Mouse (Mus musculus): ENCODE measurements around the gene Tnnt1. TPM values are rescaled to one million over a fixed set of nuclear protein-coding genes. Genes with fewer than 3 reads are reported as not detected.

Gene Tnnt1
- polyA plus RNA-seq (2014; fragmentation: Nextera tagmentation; extraction: Ambion mirVana) = 59.4 and 64.7 TPM in 2 replicates

GRCm38 (mm10) chr7:4516332-4517050, at the start of gene Tnnt1:
Gene Tnnt1, minus strand, starts transcription at chr7:4516382.
- Histone ChIP-seq H3K4me3 (ENCODE audit: low read depth, low read length) (no peak within 1 kb of the TSS), H3K4me1 (ENCODE audit: control insufficient read depth, insufficient read depth, low read length) (peaks cover 2% of the 10 kb centered on the region; the same call in 1 of the 2 replicates), H3K36me3 (ENCODE audit: control insufficient read depth, insufficient read depth, low read length) (no peaks in the 10 kb centered on the region), H3K27ac (replicated peaks; ENCODE audit: low read depth, low read length) (no peak within 1 kb of the TSS), H3K27me3 (ENCODE audit: control insufficient read depth, insufficient read depth, low read length) (no peaks in the 10 kb centered on the region), H3K4me2 (ENCODE audit: low read depth, severe bottlenecking) (peak within 1 kb of the TSS; percentile 4; the same call in 1 of the 2 replicates), H3K9ac (ENCODE audit: low read length) (no peak within 1 kb of the TSS), H3K9me3 (ENCODE audit: control insufficient read depth, low read length) (no peaks in the 10 kb centered on the region)
- WGBS = 18% methylated on average over 4 of the region's 4 CpGs
- no peak for DNase-seq (ENCODE audit: low spot score)
- peak; percentile 51; the same call in 1 of the 2 replicates for ATAC-seq (ENCODE audit: insufficient number of reproducible peaks, low FRiP score, low TSS enrichment, low read depth)

GRCm38 (mm10) chr7:4562660-4563059, 46.5 kb upstream of the Tnnt1 start:
- Histone ChIP-seq H3K27me3 (ENCODE audit: control insufficient read depth, insufficient read depth, low read length) (no peaks in the 10 kb centered on the region), H3K4me2 (ENCODE audit: low read depth, severe bottlenecking) (no peak overlapping the region), H3K27ac (replicated peaks; ENCODE audit: low read depth, low read length) (no peak overlapping the region), H3K36me3 (ENCODE audit: control insufficient read depth, insufficient read depth, low read length) (no peaks in the 10 kb centered on the region), H3K9me3 (ENCODE audit: control insufficient read depth, low read length) (no peaks in the 10 kb centered on the region; the same call in 1 of the 2 replicates), H3K9ac (ENCODE audit: low read length) (no peak overlapping the region), H3K4me3 (ENCODE audit: low read depth, low read length) (no peak overlapping the region), H3K4me1 (ENCODE audit: control insufficient read depth, insufficient read depth, low read length) (no peaks in the 10 kb centered on the region)
- ATAC-seq (ENCODE audit: insufficient number of reproducible peaks, low FRiP score, low TSS enrichment, low read depth) = no peak
- no peak for DNase-seq (ENCODE audit: low spot score)
- 91% methylated on average over 3 of the region's 3 CpGs for WGBS

GRCm38 (mm10) chr7:4557167-4557560, 41.0 kb upstream of the Tnnt1 start:
- 0 out of 2 replicates have a peak, but pooled peaks cover 2% of the 10 kb centered on the region for H3K9me3 ChIP-seq (ENCODE audit: control insufficient read depth, low read length)
- no peak overlapping the region for H3K4me2 ChIP-seq (ENCODE audit: low read depth, severe bottlenecking)
- no peak overlapping the region for H3K4me3 ChIP-seq (ENCODE audit: low read depth, low read length)
- no peak for ATAC-seq (ENCODE audit: insufficient number of reproducible peaks, low FRiP score, low TSS enrichment, low read depth)
- WGBS = 77% methylated on average over 6 of the region's 6 CpGs
- H3K4me1 ChIP-seq (ENCODE audit: control insufficient read depth, insufficient read depth, low read length) = no peaks in the 10 kb centered on the region
- no peak overlapping the region for H3K9ac ChIP-seq (ENCODE audit: low read length)
- H3K27me3 ChIP-seq (ENCODE audit: control insufficient read depth, insufficient read depth, low read length) = no peaks in the 10 kb centered on the region
- H3K27ac ChIP-seq (replicated peaks; ENCODE audit: low read depth, low read length) = no peak overlapping the region
- H3K36me3 ChIP-seq (ENCODE audit: control insufficient read depth, insufficient read depth, low read length) = no peaks in the 10 kb centered on the region
- no peak for DNase-seq (ENCODE audit: low spot score)

GRCm38 (mm10) chr7:4556256-4557166, 40.3 kb upstream of the Tnnt1 start:
- Histone ChIP-seq H3K27ac (replicated peaks; ENCODE audit: low read depth, low read length) (no peak overlapping the region), H3K27me3 (ENCODE audit: control insufficient read depth, insufficient read depth, low read length) (no peaks in the 10 kb centered on the region), H3K36me3 (ENCODE audit: control insufficient read depth, insufficient read depth, low read length) (no peaks in the 10 kb centered on the region), H3K4me3 (ENCODE audit: low read depth, low read length) (no peak overlapping the region), H3K9ac (ENCODE audit: low read length) (no peak overlapping the region), H3K9me3 (ENCODE audit: control insufficient read depth, low read length) (0 out of 2 replicates have a peak, but pooled peaks cover 2% of the 10 kb centered on the region), H3K4me1 (ENCODE audit: control insufficient read depth, insufficient read depth, low read length) (no peaks in the 10 kb centered on the region), H3K4me2 (ENCODE audit: low read depth, severe bottlenecking) (no peak overlapping the region)
- DNase-seq (ENCODE audit: low spot score) = peak; percentile 92
- 24% methylated on average over 15 of the region's 15 CpGs for WGBS
- peak; percentile 84 for ATAC-seq (ENCODE audit: insufficient number of reproducible peaks, low FRiP score, low TSS enrichment, low read depth)

GRCm38 (mm10) chr7:4547221-4547641, 31.0 kb upstream of the Tnnt1 start, which contains the start of gene Syt5:
Gene Syt5, minus strand, starts transcription at chr7:4547541.
- 0 out of 2 replicates have a peak, but pooled peaks cover 6% of the 10 kb centered on the region for H3K4me1 ChIP-seq (ENCODE audit: control insufficient read depth, insufficient read depth, low read length)
- no peaks in the 10 kb centered on the region for H3K27me3 ChIP-seq (ENCODE audit: control insufficient read depth, insufficient read depth, low read length)
- H3K4me3 ChIP-seq (ENCODE audit: low read depth, low read length) = peak within 1 kb of the TSS; percentile 30
- H3K36me3 ChIP-seq (ENCODE audit: control insufficient read depth, insufficient read depth, low read length) = no peaks in the 10 kb centered on the region
- DNase-seq (ENCODE audit: low spot score) (peak; percentile 46), ATAC-seq (ENCODE audit: insufficient number of reproducible peaks, low FRiP score, low TSS enrichment, low read depth) (peak; percentile 49)
- 4% methylated on average over 33 of the region's 33 CpGs for WGBS
- H3K9me3 ChIP-seq (ENCODE audit: control insufficient read depth, low read length) = no peaks in the 10 kb centered on the region
- H3K9ac ChIP-seq (ENCODE audit: low read length) = 0 out of 2 replicates have a peak within 1 kb of the TSS, but pooled peaks have one; percentile 18
- H3K27ac ChIP-seq (replicated peaks; ENCODE audit: low read depth, low read length) = no peak within 1 kb of the TSS
- H3K4me2 ChIP-seq (ENCODE audit: low read depth, severe bottlenecking) = peak within 1 kb of the TSS; percentile 56

GRCm38 (mm10) chr7:4546591-4547131, 30.5 kb upstream of the Tnnt1 start:
- peak; percentile 67 for ATAC-seq (ENCODE audit: insufficient number of reproducible peaks, low FRiP score, low TSS enrichment, low read depth)
- H3K4me3 ChIP-seq (ENCODE audit: low read depth, low read length) = peak overlapping the region; percentile 30
- no peak overlapping the region for H3K9ac ChIP-seq (ENCODE audit: low read length)
- H3K4me2 ChIP-seq (ENCODE audit: low read depth, severe bottlenecking) = peak overlapping the region; percentile 56
- DNase-seq (ENCODE audit: low spot score) = peak; percentile 80
- no peaks in the 10 kb centered on the region for H3K36me3 ChIP-seq (ENCODE audit: control insufficient read depth, insufficient read depth, low read length)
- 0 out of 2 replicates have a peak, but pooled peaks cover 6% of the 10 kb centered on the region for H3K4me1 ChIP-seq (ENCODE audit: control insufficient read depth, insufficient read depth, low read length)
- no peaks in the 10 kb centered on the region for H3K9me3 ChIP-seq (ENCODE audit: control insufficient read depth, low read length)
- no peak overlapping the region for H3K27ac ChIP-seq (replicated peaks; ENCODE audit: low read depth, low read length)
- 2% methylated on average over 23 of the region's 26 CpGs for WGBS
- H3K27me3 ChIP-seq (ENCODE audit: control insufficient read depth, insufficient read depth, low read length) = no peaks in the 10 kb centered on the region

GRCm38 (mm10) chr7:4546050-4546449, 29.9 kb upstream of the Tnnt1 start:
- Histone ChIP-seq H3K9me3 (ENCODE audit: control insufficient read depth, low read length) (no peaks in the 10 kb centered on the region), H3K4me3 (ENCODE audit: low read depth, low read length) (no peak overlapping the region; the same call in 1 of the 2 replicates), H3K27me3 (ENCODE audit: control insufficient read depth, insufficient read depth, low read length) (no peaks in the 10 kb centered on the region), H3K27ac (replicated peaks; ENCODE audit: low read depth, low read length) (no peak overlapping the region), H3K36me3 (ENCODE audit: control insufficient read depth, insufficient read depth, low read length) (no peaks in the 10 kb centered on the region), H3K4me1 (ENCODE audit: control insufficient read depth, insufficient read depth, low read length) (0 out of 2 replicates have a peak, but pooled peaks cover 6% of the 10 kb centered on the region), H3K4me2 (ENCODE audit: low read depth, severe bottlenecking) (peak overlapping the region; percentile 56), H3K9ac (ENCODE audit: low read length) (no peak overlapping the region)
- DNase-seq (ENCODE audit: low spot score) (no peak), ATAC-seq (ENCODE audit: insufficient number of reproducible peaks, low FRiP score, low TSS enrichment, low read depth) (0 out of 2 replicates have a peak, but pooled peaks have one; percentile 19)
- 73% methylated on average over 15 of the region's 15 CpGs for WGBS

- Histone ChIP-seq H3K9me3 (ENCODE audit: control insufficient read depth, low read length) (no peaks in the 10 kb centered on the region), H3K9ac (ENCODE audit: low read length) (no peak overlapping the region), H3K4me1 (ENCODE audit: control insufficient read depth, insufficient read depth, low read length) (0 out of 2 replicates have a peak, but pooled peaks cover 6% of the 10 kb centered on the region), H3K27me3 (ENCODE audit: control insufficient read depth, insufficient read depth, low read length) (no peaks in the 10 kb centered on the region), H3K4me3 (ENCODE audit: low read depth, low read length) (no peak overlapping the region), H3K4me2 (ENCODE audit: low read depth, severe bottlenecking) (no peak overlapping the region), H3K36me3 (ENCODE audit: control insufficient read depth, insufficient read depth, low read length) (no peaks in the 10 kb centered on the region), H3K27ac (replicated peaks; ENCODE audit: low read depth, low read length) (no peak overlapping the region)
- DNase-seq (ENCODE audit: low spot score) (no peak), ATAC-seq (ENCODE audit: insufficient number of reproducible peaks, low FRiP score, low TSS enrichment, low read depth) (no peak)
- 32% methylated on average over 17 of the region's 17 CpGs for WGBS
These were observed 25.8 kb upstream of the Tnnt1 start for GRCm38 (mm10) chr7:4542013-4542412.

Measured in limb, embryonic 11.5 days (tissue).